Mouse (Mus musculus): ENCODE results near the gene Ntrk3. TPM values are rescaled to one million over a fixed set of nuclear protein-coding genes. Genes with fewer than 3 reads are reported as not detected.

The Ntrk3 gene
- polyA plus RNA-seq, 2 experiments, result 5.3 to 15.0 TPM

DNA sequence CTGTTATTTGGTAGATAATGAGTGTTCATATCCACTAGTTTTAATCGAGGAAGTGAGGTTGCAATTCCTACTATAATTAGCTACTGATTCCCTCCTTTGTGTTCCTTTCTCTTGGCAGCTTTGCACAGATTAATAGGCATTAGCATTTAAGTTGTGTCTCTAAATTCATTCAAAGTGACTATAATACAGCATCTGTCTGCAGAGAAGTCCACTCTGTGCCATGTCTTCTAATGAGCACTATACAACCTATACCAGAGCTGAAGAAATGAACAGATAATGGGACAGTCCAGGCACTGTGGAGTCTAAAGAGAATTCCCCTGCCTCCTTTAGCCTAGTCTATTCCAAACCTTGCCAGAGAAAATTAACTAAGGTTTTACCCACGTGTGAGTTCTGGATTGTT lies 498.8 kb downstream of the Ntrk3 start:
- H3K4me3 ChIP-seq (replicated peaks; ENCODE audit: low read length), result no peak overlapping the region
- H3K4me2 ChIP-seq (replicated peaks; ENCODE audit: low read depth, low read length, severe bottlenecking), result no peak overlapping the region
- H3K27ac ChIP-seq (replicated peaks; ENCODE audit: low read depth, low read length), result no peak overlapping the region
- DNase-seq (ENCODE audit: low spot score) (no peak), ATAC-seq (ENCODE audit: low FRiP score, low read depth) (no peak)
- no peaks in the 10 kb centered on the region for H3K4me1 ChIP-seq (ENCODE audit: control insufficient read depth, insufficient read depth, low read length)
- no peak for TF ChIP-seq POLR2A (IDR thresholded peaks at IDR 0.05; ENCODE audit: borderline replicate concordance, extremely low read depth, insufficient read depth, insufficient read length)
- H3K36me3 ChIP-seq (ENCODE audit: control insufficient read depth, insufficient read depth, low read length), result no peaks in the 10 kb centered on the region
- WGBS, result 56% methylated on average over 2 of the region's 2 CpGs
- no peaks in the 10 kb centered on the region for H3K27me3 ChIP-seq (ENCODE audit: control insufficient read depth, insufficient read depth, low read length)
- no peaks in the 10 kb centered on the region for H3K9me3 ChIP-seq (ENCODE audit: control insufficient read depth, low read length)
- no peak overlapping the region for H3K9ac ChIP-seq (ENCODE audit: low read depth, low read length, severe bottlenecking)

DNA sequence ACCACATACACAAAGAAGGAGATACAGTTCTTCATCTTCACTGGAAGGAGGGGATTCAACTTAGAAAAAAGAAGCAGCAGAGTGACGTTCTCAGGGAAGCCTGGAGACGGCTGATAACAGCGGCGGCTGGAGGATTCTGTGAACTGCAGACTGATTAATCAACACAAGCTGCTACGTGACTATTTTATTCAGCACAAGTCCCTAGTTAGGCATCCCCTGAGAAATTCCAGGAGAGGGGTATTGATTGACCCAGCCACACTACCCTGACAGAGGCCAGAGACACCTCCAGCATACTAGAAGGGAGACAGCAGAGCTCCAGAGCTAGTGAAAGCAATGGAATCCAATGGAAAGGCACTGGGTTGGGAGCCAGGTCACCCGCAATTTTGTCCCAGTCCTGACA lies 516.1 kb downstream of the Ntrk3 start:
- H3K9ac ChIP-seq (ENCODE audit: low read depth, low read length, severe bottlenecking), result no peak overlapping the region
- no peak for TF ChIP-seq POLR2A (IDR thresholded peaks at IDR 0.05; ENCODE audit: borderline replicate concordance, extremely low read depth, insufficient read depth, insufficient read length)
- H3K4me3 ChIP-seq (replicated peaks; ENCODE audit: low read length), result no peak overlapping the region
- WGBS, result 53% methylated on average over 6 of the region's 6 CpGs
- no peaks in the 10 kb centered on the region for H3K36me3 ChIP-seq (ENCODE audit: control insufficient read depth, insufficient read depth, low read length)
- no peak overlapping the region for H3K4me2 ChIP-seq (replicated peaks; ENCODE audit: low read depth, low read length, severe bottlenecking)
- ATAC-seq (ENCODE audit: low FRiP score, low read depth) (no peak), DNase-seq (ENCODE audit: low spot score) (no peak)
- no peaks in the 10 kb centered on the region for H3K27me3 ChIP-seq (ENCODE audit: control insufficient read depth, insufficient read depth, low read length)
- no peaks in the 10 kb centered on the region for H3K9me3 ChIP-seq (ENCODE audit: control insufficient read depth, low read length)
- H3K27ac ChIP-seq (replicated peaks; ENCODE audit: low read depth, low read length), result no peak overlapping the region
- no peaks in the 10 kb centered on the region for H3K4me1 ChIP-seq (ENCODE audit: control insufficient read depth, insufficient read depth, low read length)

DNA sequence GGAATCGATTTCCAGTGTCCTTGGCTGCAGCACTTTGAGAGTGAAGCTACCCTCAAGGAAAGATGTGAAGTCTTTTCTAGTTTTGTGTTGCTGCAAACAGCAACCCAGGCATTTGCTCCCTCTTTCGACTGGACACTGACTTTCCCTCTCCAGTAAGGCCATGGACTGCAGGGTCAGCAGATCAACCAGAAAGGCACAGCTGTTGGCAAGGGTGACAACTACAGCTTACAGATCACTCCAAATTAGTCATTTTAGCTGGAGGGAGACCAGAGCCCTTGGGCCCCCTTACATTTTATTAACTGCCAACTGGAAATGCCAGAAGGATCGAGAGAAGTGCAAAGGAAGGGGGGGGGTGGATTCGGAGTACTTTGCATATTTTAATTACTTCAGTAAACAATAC lies 516.9 kb downstream of the Ntrk3 start:
- H3K4me2 ChIP-seq (replicated peaks; ENCODE audit: low read depth, low read length, severe bottlenecking), result no peak overlapping the region
- no peak overlapping the region for H3K9ac ChIP-seq (ENCODE audit: low read depth, low read length, severe bottlenecking)
- WGBS, result 55% methylated on average over 4 of the region's 4 CpGs
- no peaks in the 10 kb centered on the region for H3K4me1 ChIP-seq (ENCODE audit: control insufficient read depth, insufficient read depth, low read length)
- H3K27me3 ChIP-seq (ENCODE audit: control insufficient read depth, insufficient read depth, low read length), result no peaks in the 10 kb centered on the region
- no peak for TF ChIP-seq POLR2A (IDR thresholded peaks at IDR 0.05; ENCODE audit: borderline replicate concordance, extremely low read depth, insufficient read depth, insufficient read length)
- no peak overlapping the region for H3K27ac ChIP-seq (replicated peaks; ENCODE audit: low read depth, low read length)
- no peak for DNase-seq (ENCODE audit: low spot score)
- ATAC-seq (ENCODE audit: low FRiP score, low read depth), result no peak
- H3K36me3 ChIP-seq (ENCODE audit: control insufficient read depth, insufficient read depth, low read length), result no peaks in the 10 kb centered on the region
- H3K4me3 ChIP-seq (replicated peaks; ENCODE audit: low read length), result no peak overlapping the region
- no peaks in the 10 kb centered on the region for H3K9me3 ChIP-seq (ENCODE audit: control insufficient read depth, low read length)

DNA sequence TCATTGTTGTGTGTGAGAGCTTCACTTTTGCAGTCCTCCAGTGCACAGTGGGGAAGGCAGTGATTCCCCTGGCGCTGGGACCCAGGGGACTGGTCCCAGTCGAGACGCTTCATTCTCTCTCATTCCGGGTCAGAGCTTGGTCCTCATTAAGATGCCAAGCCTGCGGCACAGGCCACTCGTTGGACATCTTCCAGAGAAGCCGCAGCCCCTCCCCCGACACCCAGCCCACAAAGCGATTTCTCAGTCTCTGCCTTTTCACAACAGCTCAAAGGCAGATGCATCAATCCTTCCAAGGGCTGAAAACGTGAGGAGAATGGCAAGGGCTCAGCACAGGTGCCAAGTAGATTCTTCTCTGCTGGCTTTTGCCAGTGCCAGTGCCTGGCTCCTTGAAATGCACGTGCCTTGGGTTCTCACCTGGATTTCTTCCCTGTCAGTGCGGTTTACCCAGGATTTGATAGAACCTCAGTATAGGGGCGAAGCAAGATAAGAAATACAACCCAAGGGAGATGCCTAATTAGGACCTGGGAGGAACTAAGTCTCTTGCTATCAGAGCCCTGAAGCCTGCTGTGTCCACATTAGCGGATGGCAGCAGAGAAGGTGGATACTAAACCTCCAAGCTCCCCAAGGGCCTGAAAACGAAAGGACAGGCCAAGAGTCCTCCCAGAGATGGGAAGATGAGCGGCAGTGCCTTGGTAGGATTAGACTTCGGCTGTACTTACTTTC lies 546.7 kb downstream of the Ntrk3 start:
- DNase-seq (ENCODE audit: low spot score), result no peak
- no peak for TF ChIP-seq POLR2A (IDR thresholded peaks at IDR 0.05; ENCODE audit: borderline replicate concordance, extremely low read depth, insufficient read depth, insufficient read length)

GRCm38 (mm10) chr7:78185578-78185977 lies 552.2 kb downstream of the Ntrk3 start:
- no peak overlapping the region for H3K9ac ChIP-seq (ENCODE audit: low read depth, low read length, severe bottlenecking)
- H3K4me2 ChIP-seq (replicated peaks; ENCODE audit: low read depth, low read length, severe bottlenecking), result no peak overlapping the region
- H3K36me3 ChIP-seq (ENCODE audit: control insufficient read depth, insufficient read depth, low read length), result no peaks in the 10 kb centered on the region
- 27% methylated on average over 4 of the region's 4 CpGs for WGBS
- no peaks in the 10 kb centered on the region for H3K4me1 ChIP-seq (ENCODE audit: control insufficient read depth, insufficient read depth, low read length)
- no peak overlapping the region for H3K27ac ChIP-seq (replicated peaks; ENCODE audit: low read depth, low read length)
- no peak for TF ChIP-seq POLR2A (IDR thresholded peaks at IDR 0.05; ENCODE audit: borderline replicate concordance, extremely low read depth, insufficient read depth, insufficient read length)
- no peaks in the 10 kb centered on the region for H3K27me3 ChIP-seq (ENCODE audit: control insufficient read depth, insufficient read depth, low read length)
- no peak for ATAC-seq (ENCODE audit: low FRiP score, low read depth)
- no peak for DNase-seq (ENCODE audit: low spot score)
- H3K4me3 ChIP-seq (replicated peaks; ENCODE audit: low read length), result no peak overlapping the region
- H3K9me3 ChIP-seq (ENCODE audit: control insufficient read depth, low read length), result no peaks in the 10 kb centered on the region

More for the DNA sequence above, 546.7 kb downstream of the Ntrk3 start:
- Histone ChIP-seq H3K36me3 (ENCODE audit: control insufficient read depth, insufficient read depth, low read length) (no peaks in the 10 kb centered on the region), H3K27me3 (ENCODE audit: control insufficient read depth, insufficient read depth, low read length) (no peaks in the 10 kb centered on the region), H3K9ac (ENCODE audit: low read depth, low read length, severe bottlenecking) (no peak overlapping the region), H3K4me2 (replicated peaks; ENCODE audit: low read depth, low read length, severe bottlenecking) (no peak overlapping the region), H3K27ac (replicated peaks; ENCODE audit: low read depth, low read length) (no peak overlapping the region), H3K9me3 (ENCODE audit: control insufficient read depth, low read length) (no peaks in the 10 kb centered on the region), H3K4me3 (replicated peaks; ENCODE audit: low read length) (no peak overlapping the region), H3K4me1 (ENCODE audit: control insufficient read depth, insufficient read depth, low read length) (no peaks in the 10 kb centered on the region)
- ATAC-seq (ENCODE audit: low FRiP score, low read depth), result no peak
- WGBS, result 24% methylated on average over 17 of the region's 17 CpGs
